Mouse (Mus musculus): Measurements from ENCODE around the gene Apcs.

Apcs gene

GRCm38 (mm10) chr1:172894777-172895357 is at the start of gene Apcs:
Gene Apcs (minus strand): TSS chr1:172895041.
- no peak for ATAC-seq (ENCODE audit: low TSS enrichment)

GRCm38 (mm10) chr1:172932197-172932596 is 37.4 kb upstream of the Apcs start:
- no peak for ATAC-seq (ENCODE audit: low TSS enrichment)

GRCm38 (mm10) chr1:172918450-172918849 is 23.6 kb upstream of the Apcs start:
- ATAC-seq (ENCODE audit: low TSS enrichment), result no peak; the same call in 1 of the 2 replicates

- no peak for ATAC-seq (ENCODE audit: low TSS enrichment)
Measured at GRCm38 (mm10) chr1:172917115-172917514, 22.3 kb upstream of the Apcs start.

- no peak for ATAC-seq (ENCODE audit: low TSS enrichment)
Measured at GRCm38 (mm10) chr1:172903313-172903712, 8.5 kb upstream of the Apcs start.

- ATAC-seq (ENCODE audit: low TSS enrichment), result no peak
Measured at GRCm38 (mm10) chr1:172895435-172895834, 594 bp upstream of the Apcs start.

- no peak for ATAC-seq (ENCODE audit: low TSS enrichment)
Measured at GRCm38 (mm10) chr1:172876675-172877074, 18.2 kb downstream of the Apcs start.

- ATAC-seq (ENCODE audit: low TSS enrichment), result no peak
Measured at GRCm38 (mm10) chr1:172875265-172875664, 19.6 kb downstream of the Apcs start.

GRCm38 (mm10) chr1:172848171-172848570 is 46.7 kb downstream of the Apcs start:
- ATAC-seq (ENCODE audit: low TSS enrichment), result no peak

GRCm38 (mm10) chr1:172847044-172847761 is 47.6 kb downstream of the Apcs start:
- no peak for ATAC-seq (ENCODE audit: low TSS enrichment)

Measured in frontal cortex, adult (tissue).